Mouse (Mus musculus): ENCODE results near the gene Slc9a5. TPM values are rescaled to one million over a fixed set of nuclear protein-coding genes. Genes with fewer than 3 reads are reported as not detected.
A peak's percentile ranks its signal among the peaks of the same experiment; 100 is the strongest.

The Slc9a5 gene
- polyA plus RNA-seq, 1 experiment, result 8.1 TPM

GRCm38 (mm10) chr8:105413391-105413790 is 64.7 kb downstream of the Slc9a5 start, which contains the start of the genes Kctd19 and Lrrc36:
Gene Kctd19 (minus strand): TSS chr8:105413502.
Gene Lrrc36 (plus strand): TSS chr8:105413571.
- peak; percentile 63 for DNase-seq
- H3K4me1 ChIP-seq (ENCODE audit: control insufficient read depth, insufficient read depth, low read length), result 0 out of 2 replicates have a peak, but pooled peaks cover 3% of the 10 kb centered on the region
- TF ChIP-seq POLR2A (IDR thresholded peaks at IDR 0.05; ENCODE audit: borderline replicate concordance, extremely low read depth, low read depth, low read length) (no peak), CTCF (IDR thresholded peaks at IDR 0.05; ENCODE audit: insufficient read depth, low read length) (no peak)
- H3K4me3 ChIP-seq (replicated peaks; ENCODE audit: extremely low read depth, low read depth, low read length), result peak within 1 kb of the TSS; percentile 16
- WGBS, result 2% methylated on average over 34 of the region's 34 CpGs

GRCm38 (mm10) chr8:105418992-105419391 is 70.3 kb downstream of the Slc9a5 start:
- Histone ChIP-seq H3K4me1 (ENCODE audit: control insufficient read depth, insufficient read depth, low read length) (no peaks in the 10 kb centered on the region), H3K4me3 (replicated peaks; ENCODE audit: extremely low read depth, low read depth, low read length) (no peak overlapping the region)
- no peak for DNase-seq
- 96% methylated on average over 2 of the region's 2 CpGs for WGBS
- no peak for TF ChIP-seq CTCF (IDR thresholded peaks at IDR 0.05; ENCODE audit: insufficient read depth, low read length)
- TF ChIP-seq POLR2A (IDR thresholded peaks at IDR 0.05; ENCODE audit: borderline replicate concordance, extremely low read depth, low read depth, low read length), result no peak

Other genes with a start within 250 kb of the Slc9a5 start
- gene Ces4a, start 217.0 kb upstream of the Slc9a5 start, polyA plus RNA-seq (2012; rRNA removed), result not detected in 2 replicates
- gene Cbfb, start 178.2 kb upstream of the Slc9a5 start, polyA plus RNA-seq (2012; rRNA removed), result 9.6 and 10.9 TPM in 2 replicates
- gene D230025D16Rik, start 123.7 kb upstream of the Slc9a5 start, polyA plus RNA-seq (2012; rRNA removed), result 56.8 and 64.8 TPM in 2 replicates
- 35.5 and 39.2 TPM in 2 replicates for gene B3gnt9, start 93.7 kb upstream of the Slc9a5 start, polyA plus RNA-seq (2012; rRNA removed)
- 21.3 and 23.8 TPM in 2 replicates for gene Tradd, start 84.2 kb upstream of the Slc9a5 start, polyA plus RNA-seq (2012; rRNA removed)
- gene Fbxl8, start 84.2 kb upstream of the Slc9a5 start, polyA plus RNA-seq (2012; rRNA removed), result 15.5 and 16.8 TPM in 2 replicates
- 20.3 and 22.1 TPM in 2 replicates for gene Hsf4, start 79.0 kb upstream of the Slc9a5 start, polyA plus RNA-seq (2012; rRNA removed)
- 10.7 and 11.8 TPM in 2 replicates for gene Nol3, start 72.7 kb upstream of the Slc9a5 start, polyA plus RNA-seq (2012; rRNA removed)
- 4.2 and 6.0 TPM in 2 replicates for gene 4931428F04Rik, start 59.0 kb upstream of the Slc9a5 start, polyA plus RNA-seq (2012; rRNA removed)
- 49.2 and 57.5 TPM in 2 replicates for gene Exoc3l, start 52.7 kb upstream of the Slc9a5 start, polyA plus RNA-seq (2012; rRNA removed)
- gene E2f4, start 51.2 kb upstream of the Slc9a5 start, polyA plus RNA-seq (2012; rRNA removed), result 109 and 127 TPM in 2 replicates
- gene Elmo3, start 43.2 kb upstream of the Slc9a5 start, polyA plus RNA-seq (2012; rRNA removed), result 39.2 and 50.3 TPM in 2 replicates
- gene Lrrc29, start 22.6 kb upstream of the Slc9a5 start, polyA plus RNA-seq (2012; rRNA removed), result 7.6 and 13.2 TPM in 2 replicates
- 86.2 and 104 TPM in 2 replicates for gene Tmem208, start 22.5 kb upstream of the Slc9a5 start, polyA plus RNA-seq (2012; rRNA removed)
- 89.2 and 114 TPM in 2 replicates for gene Fhod1, start 890 bp upstream of the Slc9a5 start, polyA plus RNA-seq (2012; rRNA removed)
- 0.25 and 0.36 TPM in 2 replicates for gene Plekhg4, start 24.4 kb downstream of the Slc9a5 start, polyA plus RNA-seq (2012; rRNA removed)
- 0.27 and 0.32 TPM in 2 replicates for gene Kctd19, start 64.7 kb downstream of the Slc9a5 start, polyA plus RNA-seq (2012; rRNA removed)
- 5.5 and 7.5 TPM in 2 replicates for gene Lrrc36, start 64.7 kb downstream of the Slc9a5 start, polyA plus RNA-seq (2012; rRNA removed)
- 785 and 816 TPM in 2 replicates for gene Tppp3, start 122.7 kb downstream of the Slc9a5 start, polyA plus RNA-seq (2012; rRNA removed)
- 130 and 133 TPM in 2 replicates for gene Zdhhc1, start 148.1 kb downstream of the Slc9a5 start, polyA plus RNA-seq (2012; rRNA removed)
- gene Hsd11b2, start 169.9 kb downstream of the Slc9a5 start, polyA plus RNA-seq (2012; rRNA removed), result 2.1 and 4.8 TPM in 2 replicates
- 101 and 121 TPM in 2 replicates for gene Atp6v0d1, start 217.2 kb downstream of the Slc9a5 start, polyA plus RNA-seq (2012; rRNA removed)

Measured in lung, adult 2 months (tissue).